Mouse (Mus musculus): ENCODE results near the gene Gm28230.

DNA sequence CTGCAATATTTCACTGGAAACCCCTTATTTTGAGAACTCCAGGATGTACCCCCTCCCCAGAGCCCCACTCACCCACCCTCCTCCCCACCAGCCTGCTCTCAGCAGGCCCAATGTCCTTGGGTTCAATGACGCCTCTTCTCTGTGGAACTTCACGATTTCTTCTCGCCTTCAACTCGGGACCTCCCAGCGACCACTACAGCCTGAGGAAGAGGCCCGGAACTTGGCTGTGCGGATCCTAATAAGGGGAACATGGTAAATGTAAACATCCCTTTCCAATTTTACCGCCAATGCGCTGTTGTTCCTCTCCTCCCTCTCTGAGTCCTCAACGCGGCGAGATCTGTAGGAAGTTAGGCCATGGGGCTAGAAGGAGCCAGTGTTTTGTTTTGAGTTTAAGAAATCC, 42.4 kb upstream of the Gm28230 start:
- TF ChIP-seq POLR2A (IDR thresholded peaks at IDR 0.05; ENCODE audit: low read depth, low read length) (no peak), ZC3H11A (IDR thresholded peaks at IDR 0.05; ENCODE audit: low read depth, low read length) (no peak), CTCF (conservative IDR thresholded peaks at IDR 0.05 in 1 of 2, IDR thresholded peaks at IDR 0.05 in 1 of 2; ENCODE audit: low read depth in 2 of 2, low read length in 2 of 2) (no peak), PAX5 (IDR thresholded peaks at IDR 0.05; ENCODE audit: low read length) (no peak), JUND (conservative IDR thresholded peaks at IDR 0.05; ENCODE audit: low read depth, low read length) (no peak), MAZ (IDR thresholded peaks at IDR 0.05; ENCODE audit: low read depth, low read length) (no peak), USF2 (conservative IDR thresholded peaks at IDR 0.05; ENCODE audit: low read depth, low read length) (no peak)
